Mouse (Mus musculus): ENCODE measurements at regions not wholly inside any gene's neighbourhood (a gene's known extent, or its start where the extent isn't known, plus 50 kb on each side); places are given as distances from the start of the nearest gene placed in this dataset.

GRCm38 (mm10) chr1:151121686-151122085 lies 60.7 kb upstream of the Gm47985 start:
- DNase-seq, result no peak

- no peak for DNase-seq
These were observed 58.4 kb upstream of the Gm47985 start for GRCm38 (mm10) chr1:151123964-151124363.

- DNase-seq, result no peak
These were observed 57.2 kb upstream of the Gm47985 start for GRCm38 (mm10) chr1:151125028-151125659.

GRCm38 (mm10) chr1:151125764-151126485 lies 56.4 kb upstream of the Gm47985 start:
- no peak for DNase-seq

- no peak for DNase-seq
These were observed 55.6 kb upstream of the Gm47985 start for GRCm38 (mm10) chr1:151126756-151127155.

GRCm38 (mm10) chr1:151128005-151128404 lies 54.3 kb upstream of the Gm47985 start:
- DNase-seq, result no peak

GRCm38 (mm10) chr1:151128955-151129354 lies 53.4 kb upstream of the Gm47985 start:
- no peak for DNase-seq

GRCm38 (mm10) chr1:151130036-151130435 lies 52.3 kb upstream of the Gm47985 start:
- DNase-seq, result no peak

- DNase-seq, result no peak
These were observed 51.3 kb upstream of the Gm47985 start for GRCm38 (mm10) chr1:151130845-151131626.

- no peak for DNase-seq
These were observed 50.6 kb upstream of the Gm47985 start for GRCm38 (mm10) chr1:151131627-151132284.

Measured in cerebellum, postnatal 10 days (tissue).